Mouse (Mus musculus): ENCODE results near the gene Syne1. TPM values are rescaled to one million over a fixed set of nuclear protein-coding genes. Genes with fewer than 3 reads are reported as not detected.
A peak's percentile ranks its signal among the peaks of the same experiment; 100 is the strongest.

Syne1 gene
- polyA plus RNA-seq, 1 experiment = 17.5 TPM

GRCm38 (mm10) chr10:5497859-5498258 is 53.4 kb downstream of the Syne1 start:
- Histone ChIP-seq H3K4me3 (ENCODE audit: insufficient read depth, low read length) (no peak overlapping the region), H3K27ac (ENCODE audit: insufficient read depth, low read depth, low read length) (no peak overlapping the region), H3K4me1 (ENCODE audit: control insufficient read depth, insufficient read depth, low read length) (no peaks in the 10 kb centered on the region)
- TF ChIP-seq POLR2A (IDR thresholded peaks at IDR 0.05; ENCODE audit: borderline replicate concordance, low read depth, low read length) = no peak

- Histone ChIP-seq H3K27ac (ENCODE audit: insufficient read depth, low read depth, low read length) (no peak overlapping the region), H3K4me3 (ENCODE audit: insufficient read depth, low read length) (no peak overlapping the region), H3K4me1 (ENCODE audit: control insufficient read depth, insufficient read depth, low read length) (no peaks in the 10 kb centered on the region)
- TF ChIP-seq POLR2A (IDR thresholded peaks at IDR 0.05; ENCODE audit: borderline replicate concordance, low read depth, low read length) (no peak), CTCF (IDR thresholded peaks at IDR 0.05; ENCODE audit: low read depth, low read length) (no peak)
These were observed 60.2 kb downstream of the Syne1 start for GRCm38 (mm10) chr10:5491050-5491449.

- Histone ChIP-seq H3K27ac (ENCODE audit: insufficient read depth, low read depth, low read length) (no peak overlapping the region), H3K4me3 (ENCODE audit: insufficient read depth, low read length) (no peak overlapping the region), H3K4me1 (ENCODE audit: control insufficient read depth, insufficient read depth, low read length) (no peaks in the 10 kb centered on the region)
- no peak for TF ChIP-seq POLR2A (IDR thresholded peaks at IDR 0.05; ENCODE audit: borderline replicate concordance, low read depth, low read length)
- no peak for TF ChIP-seq CTCF (IDR thresholded peaks at IDR 0.05; ENCODE audit: low read depth, low read length)
These were observed 61.3 kb downstream of the Syne1 start for GRCm38 (mm10) chr10:5490029-5490428.

- no peaks in the 10 kb centered on the region for H3K4me1 ChIP-seq (ENCODE audit: control insufficient read depth, insufficient read depth, low read length)
- H3K27ac ChIP-seq (ENCODE audit: insufficient read depth, low read depth, low read length) = no peak overlapping the region
- TF ChIP-seq POLR2A (IDR thresholded peaks at IDR 0.05; ENCODE audit: borderline replicate concordance, low read depth, low read length) (no peak), CTCF (IDR thresholded peaks at IDR 0.05; ENCODE audit: low read depth, low read length) (no peak)
- H3K4me3 ChIP-seq (ENCODE audit: insufficient read depth, low read length) = no peak overlapping the region
These were observed 63.2 kb downstream of the Syne1 start for GRCm38 (mm10) chr10:5488097-5488496.

GRCm38 (mm10) chr10:5480552-5481550 is 70.4 kb downstream of the Syne1 start:
- no peaks in the 10 kb centered on the region for H3K4me1 ChIP-seq (ENCODE audit: control insufficient read depth, insufficient read depth, low read length)
- no peak overlapping the region for H3K27ac ChIP-seq (ENCODE audit: insufficient read depth, low read depth, low read length)
- TF ChIP-seq CTCF (IDR thresholded peaks at IDR 0.05; ENCODE audit: low read depth, low read length) (no peak), POLR2A (IDR thresholded peaks at IDR 0.05; ENCODE audit: borderline replicate concordance, low read depth, low read length) (no peak)
- no peak overlapping the region for H3K4me3 ChIP-seq (ENCODE audit: insufficient read depth, low read length)

- TF ChIP-seq POLR2A (IDR thresholded peaks at IDR 0.05; ENCODE audit: borderline replicate concordance, low read depth, low read length) = no peak
- TF ChIP-seq CTCF (IDR thresholded peaks at IDR 0.05; ENCODE audit: low read depth, low read length) = peak; percentile 45
- Histone ChIP-seq H3K4me3 (ENCODE audit: insufficient read depth, low read length) (peak overlapping the region; percentile 17; the same call in 1 of the 2 replicates), H3K4me1 (ENCODE audit: control insufficient read depth, insufficient read depth, low read length) (no peaks in the 10 kb centered on the region), H3K27ac (ENCODE audit: insufficient read depth, low read depth, low read length) (no peak overlapping the region)
These were observed 71.2 kb downstream of the Syne1 start for GRCm38 (mm10) chr10:5480097-5480496.

- no peak overlapping the region for H3K4me3 ChIP-seq (ENCODE audit: insufficient read depth, low read length)
- H3K27ac ChIP-seq (ENCODE audit: insufficient read depth, low read depth, low read length) = no peak overlapping the region
- TF ChIP-seq CTCF (IDR thresholded peaks at IDR 0.05; ENCODE audit: low read depth, low read length) (no peak), POLR2A (IDR thresholded peaks at IDR 0.05; ENCODE audit: borderline replicate concordance, low read depth, low read length) (no peak)
- no peaks in the 10 kb centered on the region for H3K4me1 ChIP-seq (ENCODE audit: control insufficient read depth, insufficient read depth, low read length)
These were observed 82.6 kb downstream of the Syne1 start for GRCm38 (mm10) chr10:5468638-5469037.

GRCm38 (mm10) chr10:5453830-5454229 is 97.5 kb downstream of the Syne1 start:
- H3K4me3 ChIP-seq (ENCODE audit: insufficient read depth, low read length) = no peak overlapping the region
- TF ChIP-seq POLR2A (IDR thresholded peaks at IDR 0.05; ENCODE audit: borderline replicate concordance, low read depth, low read length) = no peak
- TF ChIP-seq CTCF (IDR thresholded peaks at IDR 0.05; ENCODE audit: low read depth, low read length) = no peak
- no peak overlapping the region for H3K27ac ChIP-seq (ENCODE audit: insufficient read depth, low read depth, low read length)
- H3K4me1 ChIP-seq (ENCODE audit: control insufficient read depth, insufficient read depth, low read length) = no peaks in the 10 kb centered on the region

- TF ChIP-seq CTCF (IDR thresholded peaks at IDR 0.05; ENCODE audit: low read depth, low read length) (no peak), POLR2A (IDR thresholded peaks at IDR 0.05; ENCODE audit: borderline replicate concordance, low read depth, low read length) (no peak)
- no peaks in the 10 kb centered on the region for H3K4me1 ChIP-seq (ENCODE audit: control insufficient read depth, insufficient read depth, low read length)
These were observed 101.3 kb downstream of the Syne1 start for GRCm38 (mm10) chr10:5449944-5450343.

GRCm38 (mm10) chr10:5447950-5448716 is 103.1 kb downstream of the Syne1 start:
- H3K27ac ChIP-seq (ENCODE audit: insufficient read depth, low read depth, low read length) = no peak overlapping the region
- no peak for TF ChIP-seq CTCF (IDR thresholded peaks at IDR 0.05; ENCODE audit: low read depth, low read length)
- no peak for TF ChIP-seq POLR2A (IDR thresholded peaks at IDR 0.05; ENCODE audit: borderline replicate concordance, low read depth, low read length)
- H3K4me1 ChIP-seq (ENCODE audit: control insufficient read depth, insufficient read depth, low read length) = no peaks in the 10 kb centered on the region
- H3K4me3 ChIP-seq (ENCODE audit: insufficient read depth, low read length) = no peak overlapping the region

More at GRCm38 (mm10) chr10:5449944-5450343, 101.3 kb downstream of the Syne1 start:
- H3K4me3 ChIP-seq (ENCODE audit: insufficient read depth, low read length) = no peak overlapping the region
- H3K27ac ChIP-seq (ENCODE audit: insufficient read depth, low read depth, low read length) = no peak overlapping the region

All from bone marrow macrophage, adult 2 months (primary cell).